Mouse (Mus musculus) liver, embryonic 11.5 days (tissue): ENCODE measurements around the gene Pacsin3. TPM values are rescaled to one million over a fixed set of nuclear protein-coding genes. Genes with fewer than 3 reads are reported as not detected.

Experiments
- ATAC-seq: fragments of 200-750 bp; cut with Nextera tagmentation; replicated peaks from 2 replicates; pipeline ENCODE4 v1.8.0; 2017; ENCODE audit warnings: moderate number of reproducible peaks, mild to moderate bottlenecking, moderate TSS enrichment, moderate library complexity; ENCODE audit not compliant: low FRiP score
- DNase-seq: peaks from one replicate; pipeline ENCODE4 v3.0.0-alpha.2; 2017; ENCODE audit warnings: low spot score
- H3K27ac ChIP-seq: fragments of 300-500 bp; sonication (generic); 2 replicates; pipeline ENCODE4 v1.5.1; 2014; ENCODE audit warnings: mild to moderate bottlenecking, low read depth, low read length, control low read depth
- H3K27me3 ChIP-seq: fragments of 300-500 bp; sonication (generic); replicated peaks from 2 replicates; pipeline ENCODE4 v1.6.1; 2014; ENCODE audit warnings: low read length, mixed read lengths; ENCODE audit not compliant: control insufficient read depth, insufficient read depth
- H3K36me3 ChIP-seq: fragments of 300-500 bp; sonication (generic); 2 replicates; pipeline ENCODE4 v1.6.1; 2014; ENCODE audit warnings: mild to moderate bottlenecking, low read length, moderate library complexity, mixed read lengths; ENCODE audit not compliant: control insufficient read depth, insufficient read depth
- H3K4me1 ChIP-seq: fragments of 300-500 bp; sonication (generic); replicated peaks from 2 replicates; pipeline ENCODE4 v1.6.1; 2014; ENCODE audit warnings: low read length, mixed read lengths; ENCODE audit not compliant: control insufficient read depth, insufficient read depth
- H3K4me2 ChIP-seq: fragments of 300-500 bp; sonication (generic); 2 replicates; pipeline ENCODE4 v1.6.1; 2014; ENCODE audit warnings: mild to moderate bottlenecking, control low read depth, moderate library complexity
- H3K4me3 ChIP-seq: fragments of 300-500 bp; sonication (generic); 2 replicates; pipeline ENCODE4 v1.5.1; 2014; ENCODE audit warnings: low read depth, low read length, control low read depth
- H3K9ac ChIP-seq: fragments of 300-500 bp; sonication (generic); 2 replicates; pipeline ENCODE4 v1.6.1; 2014; ENCODE audit warnings: low read depth, low read length, control low read depth
- H3K9me3 ChIP-seq: fragments of 300-500 bp; sonication (generic); 2 replicates; pipeline ENCODE4 v1.6.1; 2016; ENCODE audit warnings: low read length, inconsistent platforms, mixed read lengths; ENCODE audit not compliant: control insufficient read depth
- WGBS: fragments of 180-500 bp; shearing (Covaris S2); extraction: QIAGEN DNeasy Blood & Tissue Kit; methylation state at CpG from one replicate; pipeline ENCODE4 v1.1.7; 2014; 5-methylcytosine and 5-hydroxymethylcytosine counted together
- polyA plus RNA-seq: library from polyadenylated mRNA; unstranded; fragments of >200 nt; fragmentation: Nextera tagmentation; extraction: Ambion mirVana; gene quantifications from 2 replicates; pipeline ENCODE4 v1.2.1, GENCODE M21; 2014

Pacsin3 gene
- polyA plus RNA-seq, 1 experiment from 2014 or later = 16.1 TPM

- H3K9me3 ChIP-seq = no peaks in the 10 kb centered on the region
- H3K4me1 ChIP-seq = peaks cover 8% of the 10 kb centered on the region
- no peak overlapping the region for H3K4me3 ChIP-seq
- DNase-seq = no peak
- H3K36me3 ChIP-seq = no peaks in the 10 kb centered on the region
- H3K27me3 ChIP-seq = no peaks in the 10 kb centered on the region
- 14% methylated on average over 7 of the region's 7 CpGs for WGBS
- H3K9ac ChIP-seq = no peak overlapping the region
- ATAC-seq = no peak
- H3K27ac ChIP-seq = no peak overlapping the region
- H3K4me2 ChIP-seq = no peak overlapping the region
Measured at GRCm38 (mm10) chr2:91285885-91286505, 30.2 kb downstream of the Pacsin3 start.

DNA sequence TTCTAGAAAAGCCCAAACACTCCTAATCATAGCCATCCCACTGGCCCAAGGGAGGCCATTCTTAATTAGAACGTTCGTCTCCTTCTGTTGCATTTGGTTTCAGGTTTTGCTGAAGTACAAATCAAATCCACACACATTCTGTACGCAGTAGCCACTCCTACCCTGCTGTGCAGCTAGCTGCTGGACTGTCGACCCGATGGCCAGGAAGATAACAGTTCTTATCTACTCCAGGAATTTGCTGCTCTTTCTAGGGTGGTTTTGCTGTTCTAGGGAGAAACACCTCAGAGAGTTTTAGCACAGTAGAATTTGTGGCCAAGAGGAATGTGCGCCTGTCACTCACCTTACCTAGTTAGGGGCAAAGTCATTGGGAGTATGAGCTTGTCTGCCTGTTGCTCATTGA, 31.8 kb downstream of the Pacsin3 start:
- Histone ChIP-seq H3K36me3 (no peaks in the 10 kb centered on the region), H3K4me2 (no peak overlapping the region), H3K4me3 (no peak overlapping the region), H3K27ac (no peak overlapping the region), H3K9me3 (no peaks in the 10 kb centered on the region), H3K9ac (no peak overlapping the region), H3K4me1 (peaks cover 8% of the 10 kb centered on the region), H3K27me3 (no peaks in the 10 kb centered on the region)
- DNase-seq (no peak), ATAC-seq (no peak; the same call in 1 of the 2 replicates)
- WGBS = 30% methylated on average over 6 of the region's 6 CpGs

- H3K27ac ChIP-seq = no peak overlapping the region
- DNase-seq = no peak
- no peaks in the 10 kb centered on the region for H3K27me3 ChIP-seq
- no peaks in the 10 kb centered on the region for H3K36me3 ChIP-seq
- no peak for ATAC-seq
- no peaks in the 10 kb centered on the region for H3K9me3 ChIP-seq
- 86% methylated on average over 12 of the region's 12 CpGs for WGBS
- peaks cover 8% of the 10 kb centered on the region for H3K4me1 ChIP-seq
- no peak overlapping the region for H3K4me2 ChIP-seq
- H3K9ac ChIP-seq = no peak overlapping the region
- no peak overlapping the region for H3K4me3 ChIP-seq
Measured at GRCm38 (mm10) chr2:91291197-91292007, 35.6 kb downstream of the Pacsin3 start.

GRCm38 (mm10) chr2:91294226-91294625, 38.5 kb downstream of the Pacsin3 start:
- WGBS = 85% methylated on average over 3 of the region's 3 CpGs
- H3K9me3 ChIP-seq = no peaks in the 10 kb centered on the region
- ATAC-seq (no peak), DNase-seq (no peak)
- no peak overlapping the region for H3K4me3 ChIP-seq
- H3K4me1 ChIP-seq = no peaks in the 10 kb centered on the region
- H3K4me2 ChIP-seq = no peak overlapping the region
- H3K36me3 ChIP-seq = no peaks in the 10 kb centered on the region
- no peak overlapping the region for H3K9ac ChIP-seq
- H3K27ac ChIP-seq = no peak overlapping the region
- no peaks in the 10 kb centered on the region for H3K27me3 ChIP-seq

DNA sequence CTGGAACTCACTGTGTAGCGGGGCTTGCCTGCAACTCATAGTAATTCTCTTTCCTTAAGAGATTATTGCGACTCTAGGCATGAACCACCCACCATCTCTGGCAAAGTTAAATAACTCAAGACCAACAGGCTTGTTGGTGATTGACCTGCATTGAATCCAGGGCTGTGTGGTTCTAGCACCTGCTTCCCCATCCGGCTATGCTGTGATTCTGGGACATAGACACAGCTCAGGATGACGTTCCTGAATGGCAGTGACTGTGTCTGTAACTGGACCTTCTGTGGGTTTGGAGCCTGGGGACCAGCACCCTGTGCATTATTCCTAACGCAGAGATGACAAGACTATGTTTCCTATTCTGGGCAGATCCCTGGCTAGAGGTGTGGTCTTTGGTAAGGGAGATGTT, 40.1 kb downstream of the Pacsin3 start:
- Histone ChIP-seq H3K27me3 (no peaks in the 10 kb centered on the region), H3K9ac (no peak overlapping the region), H3K9me3 (no peaks in the 10 kb centered on the region), H3K4me2 (no peak overlapping the region), H3K27ac (no peak overlapping the region), H3K4me1 (no peaks in the 10 kb centered on the region), H3K4me3 (no peak overlapping the region), H3K36me3 (no peaks in the 10 kb centered on the region)
- DNase-seq = no peak
- ATAC-seq = no peak
- WGBS = 87% methylated on average over 5 of the region's 5 CpGs

DNA sequence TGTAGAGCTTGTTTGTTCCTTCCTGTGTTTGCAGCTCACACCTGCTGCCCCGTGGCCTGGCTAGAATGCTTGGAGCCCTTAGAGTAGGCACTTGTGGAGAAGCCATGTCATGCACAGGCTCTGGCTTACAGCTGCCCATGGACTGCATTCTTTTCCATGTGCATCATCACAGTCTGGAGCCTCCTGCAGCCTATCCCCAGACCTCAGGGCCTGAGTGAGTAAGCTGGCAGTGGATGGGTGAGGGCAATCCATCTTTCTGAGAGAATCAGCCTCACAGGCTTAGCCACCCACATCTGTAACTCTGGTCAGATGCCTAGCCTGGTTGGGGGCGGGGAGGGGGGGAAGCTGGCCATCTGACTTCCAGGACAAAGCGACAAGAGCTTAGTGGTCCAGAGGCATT, 43.4 kb downstream of the Pacsin3 start:
- Histone ChIP-seq H3K27me3 (no peaks in the 10 kb centered on the region), H3K36me3 (no peaks in the 10 kb centered on the region), H3K4me3 (no peak overlapping the region), H3K9me3 (no peaks in the 10 kb centered on the region), H3K9ac (no peak overlapping the region), H3K4me1 (no peaks in the 10 kb centered on the region), H3K27ac (no peak overlapping the region), H3K4me2 (no peak overlapping the region)
- ATAC-seq (no peak), DNase-seq (no peak)
- WGBS = 47% methylated on average over 3 of the region's 3 CpGs

- no peak overlapping the region for H3K4me3 ChIP-seq
- no peak overlapping the region for H3K27ac ChIP-seq
- no peak for DNase-seq
- WGBS = 84% methylated on average over 2 of the region's 2 CpGs
- H3K9me3 ChIP-seq = no peaks in the 10 kb centered on the region
- H3K4me2 ChIP-seq = no peak overlapping the region
- no peak overlapping the region for H3K9ac ChIP-seq
- H3K4me1 ChIP-seq = no peaks in the 10 kb centered on the region
- no peaks in the 10 kb centered on the region for H3K36me3 ChIP-seq
- no peaks in the 10 kb centered on the region for H3K27me3 ChIP-seq
- no peak for ATAC-seq
Measured at GRCm38 (mm10) chr2:91300784-91301183, 45.0 kb downstream of the Pacsin3 start.

DNA sequence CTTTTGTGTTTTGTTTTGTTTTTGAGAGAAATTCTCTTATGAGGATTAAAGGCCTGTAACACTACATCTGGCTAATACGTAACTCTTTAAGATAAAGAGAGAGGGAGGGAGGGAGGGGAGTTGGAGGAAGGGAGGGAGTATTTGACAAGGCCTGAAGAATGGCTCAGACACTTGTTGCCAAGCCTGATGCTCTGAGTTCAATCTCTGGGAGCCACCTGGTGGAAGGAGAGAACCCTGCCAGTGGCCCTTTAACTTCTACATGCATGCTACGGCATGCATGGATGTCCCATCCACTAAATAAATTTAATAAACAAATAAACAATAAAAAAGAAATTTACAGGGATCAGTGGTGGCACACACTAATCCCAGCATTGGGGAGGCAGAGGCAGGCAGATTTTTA, 46.1 kb downstream of the Pacsin3 start:
- H3K4me2 ChIP-seq = no peak overlapping the region
- no peak overlapping the region for H3K9ac ChIP-seq
- H3K4me3 ChIP-seq = no peak overlapping the region
- WGBS = 84% methylated on average over 2 of the region's 2 CpGs
- DNase-seq (no peak), ATAC-seq (no peak)
- H3K27me3 ChIP-seq = no peaks in the 10 kb centered on the region
- H3K36me3 ChIP-seq = no peaks in the 10 kb centered on the region
- H3K9me3 ChIP-seq = no peaks in the 10 kb centered on the region
- no peak overlapping the region for H3K27ac ChIP-seq
- no peaks in the 10 kb centered on the region for H3K4me1 ChIP-seq

DNA sequence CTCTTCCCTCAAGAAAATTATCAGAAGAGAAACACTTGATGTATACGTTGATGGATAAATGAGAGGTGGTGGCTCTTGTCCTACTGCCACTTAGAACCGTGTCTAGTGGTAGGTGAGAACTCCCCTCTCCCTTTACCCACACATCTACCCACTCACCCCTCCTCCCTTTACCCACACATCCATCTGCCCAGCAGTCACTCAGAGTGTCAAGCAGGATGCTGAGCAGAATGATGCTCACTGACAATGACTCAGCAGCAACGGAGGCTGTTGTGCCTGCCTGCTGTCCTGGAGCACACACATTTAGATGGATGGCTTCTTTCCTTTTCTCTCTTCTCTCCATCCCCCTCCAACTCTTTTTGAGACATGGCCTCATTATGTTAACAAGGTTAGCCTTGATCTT, 47.1 kb downstream of the Pacsin3 start:
- no peak overlapping the region for H3K4me3 ChIP-seq
- no peaks in the 10 kb centered on the region for H3K36me3 ChIP-seq
- ATAC-seq (no peak), DNase-seq (no peak)
- H3K4me1 ChIP-seq = no peaks in the 10 kb centered on the region
- H3K27me3 ChIP-seq = no peaks in the 10 kb centered on the region
- no peak overlapping the region for H3K27ac ChIP-seq
- no peak overlapping the region for H3K4me2 ChIP-seq
- 58% methylated on average over 3 of the region's 3 CpGs for WGBS
- H3K9ac ChIP-seq = no peak overlapping the region
- no peaks in the 10 kb centered on the region for H3K9me3 ChIP-seq
